Comparison of ENCODE assay signal across 8 mouse cellular contexts in genomic region chr7:82869231-82870147, GRCm38 (mm10). TPM values are rescaled to one million over a fixed set of nuclear protein-coding genes. Genes with fewer than 3 reads are reported as not detected.
A peak's percentile ranks its signal among the peaks of the same experiment; 100 is the strongest.
DNase-seq lines count a peak whose midpoint lies in the region; ATAC-seq lines count a peak whose summit lies in the region.

No protein-coding gene starts in this region.

- H3K4me3 ChIP-seq in forebrain, embryonic 11.5 days (ENCODE audit: low read depth, low read length) = peak overlapping the region; percentile 98
- H3K4me3 ChIP-seq in liver, embryonic 15.5 days (replicated peaks) = peak overlapping the region; percentile 64
- peak overlapping the region; percentile 91 for H3K4me3 ChIP-seq in neural tube, embryonic 15.5 days (replicated peaks)

- peak; percentile 21 to 35 for DNase-seq in thymus, adult 18-20 months
- no peak for DNase-seq in thymus, postnatal 25 days
- DNase-seq in forebrain, embryonic 11.5 days (ENCODE audit: low spot score) = peak; percentile 80
- DNase-seq in heart, postnatal 14 days = peak; percentile 26 to 43
- DNase-seq in layer of hippocampus, adult 18-20 months (ENCODE audit: low spot score in 2 of 2) = peak; percentile 31 to 42
- peak; percentile 65 for DNase-seq in yolk sac, embryonic 10.5 days (ENCODE audit: low spot score)

- H3K9me3 ChIP-seq in forebrain, embryonic 11.5 days (ENCODE audit: control insufficient read depth, low read length) = no peaks in the 10 kb centered on the region
- no peaks in the 10 kb centered on the region for H3K9me3 ChIP-seq in liver, embryonic 15.5 days (replicated peaks)
- no peaks in the 10 kb centered on the region for H3K9me3 ChIP-seq in neural tube, embryonic 15.5 days (replicated peaks)

- peaks cover 12% of the 10 kb centered on the region; the same call in 1 of the 2 replicates for H3K36me3 ChIP-seq in forebrain, embryonic 11.5 days (ENCODE audit: control insufficient read depth, insufficient read depth, low read length)
- no peaks in the 10 kb centered on the region for H3K36me3 ChIP-seq in liver, embryonic 15.5 days (replicated peaks)
- 0 out of 2 replicates have a peak, but pooled peaks cover 3% of the 10 kb centered on the region for H3K36me3 ChIP-seq in neural tube, embryonic 15.5 days

- H3K27ac ChIP-seq in forebrain, embryonic 11.5 days (ENCODE audit: low read depth, low read length) = peak overlapping the region; percentile 99
- H3K27ac ChIP-seq in liver, embryonic 15.5 days (replicated peaks) = no peak overlapping the region
- peak overlapping the region; percentile 100 for H3K27ac ChIP-seq in neural tube, embryonic 15.5 days (replicated peaks)

- no peaks in the 10 kb centered on the region for H3K27me3 ChIP-seq in forebrain, embryonic 11.5 days (ENCODE audit: control insufficient read depth, insufficient read depth, low read length)
- H3K27me3 ChIP-seq in liver, embryonic 15.5 days = peaks cover 61% of the 10 kb centered on the region
- no peaks in the 10 kb centered on the region for H3K27me3 ChIP-seq in neural tube, embryonic 15.5 days (replicated peaks)

- H3K4me2 ChIP-seq in forebrain, embryonic 11.5 days (ENCODE audit: low read depth, low read length, severe bottlenecking) = peak overlapping the region; percentile 95
- peak overlapping the region; percentile 90 for H3K4me2 ChIP-seq in liver, embryonic 15.5 days
- peak overlapping the region; percentile 83 for H3K4me2 ChIP-seq in neural tube, embryonic 15.5 days

- H3K4me1 ChIP-seq in forebrain, embryonic 11.5 days (replicated peaks; ENCODE audit: control insufficient read depth, insufficient read depth, low read length) = peaks cover 8% of the 10 kb centered on the region; the same call in 1 of the 2 replicates
- H3K4me1 ChIP-seq in liver, embryonic 15.5 days (replicated peaks) = peaks cover 37% of the 10 kb centered on the region
- peaks cover 24% of the 10 kb centered on the region for H3K4me1 ChIP-seq in neural tube, embryonic 15.5 days

- ATAC-seq in forebrain, embryonic 11.5 days (replicated peaks; ENCODE audit: low FRiP score) = no peak
- ATAC-seq in liver, embryonic 15.5 days (ENCODE audit: insufficient read depth) = no peak
- no peak for ATAC-seq in neural tube, embryonic 15.5 days (ENCODE audit: low FRiP score)

- WGBS in forebrain, embryonic 11.5 days = 1% methylated on average over 56 of the region's 56 CpGs
- 16% methylated on average over 56 of the region's 56 CpGs for WGBS in liver, embryonic 15.5 days (ENCODE audit: insufficient replicate concordance)
- under 1% methylated on average over 56 of the region's 56 CpGs for WGBS in neural tube, embryonic 15.5 days

- peak overlapping the region; percentile 100 for H3K9ac ChIP-seq in forebrain, embryonic 11.5 days (ENCODE audit: low read length)
- H3K9ac ChIP-seq in liver, embryonic 15.5 days = no peak overlapping the region
- peak overlapping the region; percentile 100 for H3K9ac ChIP-seq in neural tube, embryonic 15.5 days (replicated peaks)

- intact Hi-C loops in heart, postnatal 14 days (cut with DNase I) = loop anchor here (5.0 kb wide), 1 partner anchor 683 kb away; no protein-coding TSS in a partner anchor

RNA-seq across cellular contexts. Expression of gene Mex3b, which starts 2.4 kb away (rescaled TPM):
- 36.0 and 42.7 TPM in 2 replicates for polyA plus RNA-seq in forebrain, embryonic 11.5 days (2014; fragmentation: Nextera tagmentation; extraction: Ambion mirVana)
- 1 to 10 TPM; 4.1 to 5.2 TPM for total RNA-seq in heart, postnatal 14 days (2021)
- total RNA-seq in layer of hippocampus, adult 18-20 months (2021) = 10 to 100 TPM; 21.7 to 22.4 TPM
- polyA plus RNA-seq in liver, embryonic 15.5 days (2015; fragmentation: Nextera tagmentation; extraction: Ambion mirVana) = 0.52 and 0.60 TPM in 2 replicates
- polyA plus RNA-seq in neural tube, embryonic 15.5 days (2015; fragmentation: Nextera tagmentation; extraction: Ambion mirVana) = 17.7 and 21.3 TPM in 2 replicates

Comparison
In these comparisons a context has a peak if more than half of its experiments do, and no peak if none do; other contexts are left out.
1. RNA of gene Mex3b, which starts 2.4 kb away (polyA plus RNA-seq): 36.0 to 42.7 TPM in forebrain, embryonic 11.5 days and 17.7 to 21.3 TPM in neural tube, embryonic 15.5 days; 0.52 to 0.60 TPM in liver, embryonic 15.5 days; every median in the first group is over 10 times any median in the second.
2. Peak in every context shown above with its lines, with median percentiles within 50 percentile points of each other: H3K4me2 ChIP-seq and H3K4me3 ChIP-seq.